Mouse (Mus musculus) myocyte (in vitro differentiated cells): ENCODE data around the gene Rangap1. TPM values are rescaled to one million over a fixed set of nuclear protein-coding genes. Genes with fewer than 3 reads are reported as not detected.
A peak's percentile ranks its signal among the peaks of the same experiment; 100 is the strongest.
"Not testable (repeated sequence)": the region's sequence is repeated elsewhere in the genome, so short reads cannot be mapped to it uniquely, and the experiment has no call there.

ENCODE experiments used
- H3K27me3 ChIP-seq: one replicate; pipeline ENCODE4 v1.6.1; 2011; ENCODE audit not compliant: control insufficient read depth, insufficient read depth, insufficient read length
- H3K36me3 ChIP-seq: one replicate; pipeline ENCODE4 v1.6.1; 2011; ENCODE audit not compliant: control insufficient read depth, insufficient read depth
- H3K4me2 ChIP-seq: one replicate; pipeline ENCODE4 v1.6.1; 2011; ENCODE audit warnings: low read depth, control low read depth
- H3K4me3 ChIP-seq: one replicate; pipeline ENCODE4 v1.5.1; 2011; ENCODE audit warnings: mild to moderate bottlenecking, control low read depth, moderate library complexity
- H3K79me2 ChIP-seq: one replicate; pipeline ENCODE4 v1.6.1; 2011; ENCODE audit not compliant: control insufficient read depth, insufficient read depth
- H3ac ChIP-seq: one replicate; pipeline ENCODE4 v1.6.1; 2011; ENCODE audit not compliant: control insufficient read depth, insufficient read length
- CEBPB ChIP-seq: IDR thresholded peaks from 2 replicates; pipeline ENCODE4 v1.6.1; 2011; ENCODE audit warnings: mild to moderate bottlenecking, moderate library complexity; ENCODE audit not compliant: poor library complexity, insufficient read depth, severe bottlenecking
- E2F4 ChIP-seq: IDR thresholded peaks from one replicate; pipeline ENCODE4 v1.6.1; 2011; ENCODE audit warnings: mild to moderate bottlenecking, control low read depth, moderate library complexity; ENCODE audit not compliant: insufficient read depth
- MAX ChIP-seq: IDR thresholded peaks from one replicate; pipeline ENCODE4 v1.6.1; 2011; ENCODE audit warnings: low read depth, mild to moderate bottlenecking, control low read depth
- MYOD1 ChIP-seq, 3 experiments: IDR thresholded peaks; one replicate each; pipeline ENCODE4 v1.6.1; 2011; ENCODE audit warnings: control low read depth in 2 of 3, low read depth in 2 of 3, mild to moderate bottlenecking in 2 of 3, moderate library complexity in 1 of 3; ENCODE audit not compliant: insufficient read length in 2 of 3, control insufficient read depth in 1 of 3
- MYOG ChIP-seq, 3 experiments: IDR thresholded peaks; one replicate each; pipeline ENCODE4 v1.6.1; 2011; ENCODE audit warnings: control low read depth in 2 of 3, low read depth in 2 of 3, mild to moderate bottlenecking in 2 of 3; ENCODE audit not compliant: insufficient read length in 2 of 3, control insufficient read depth in 1 of 3, insufficient read depth in 1 of 3
- POLR2A ChIP-seq: IDR thresholded peaks from one replicate; pipeline ENCODE4 v1.6.1; 2011; ENCODE audit warnings: low read depth, mild to moderate bottlenecking, control low read depth, moderate library complexity; ENCODE audit not compliant: insufficient read length
- POLR2AphosphoS2 ChIP-seq: IDR thresholded peaks from one replicate; pipeline ENCODE4 v1.6.1; 2011; ENCODE audit warnings: low read depth, control low read depth; ENCODE audit not compliant: insufficient read length
- REST ChIP-seq: IDR thresholded peaks from one replicate; pipeline ENCODE4 v1.6.1; 2011; ENCODE audit warnings: mild to moderate bottlenecking, control low read depth, moderate library complexity; ENCODE audit not compliant: insufficient read depth, insufficient read length
- SRF ChIP-seq: IDR thresholded peaks from one replicate; pipeline ENCODE4 v1.6.1; 2011; ENCODE audit warnings: low read depth; ENCODE audit not compliant: control insufficient read depth, insufficient read length
- TCF12 ChIP-seq: IDR thresholded peaks from one replicate; pipeline ENCODE4 v1.6.1; 2011; ENCODE audit warnings: mild to moderate bottlenecking, control low read depth; ENCODE audit not compliant: poor library complexity, insufficient read depth, severe bottlenecking
- TCF3 ChIP-seq: IDR thresholded peaks from one replicate; pipeline ENCODE4 v1.6.1; 2011; ENCODE audit warnings: low read depth, control low read depth; ENCODE audit not compliant: insufficient read length
- USF1 ChIP-seq: IDR thresholded peaks from one replicate; pipeline ENCODE4 v1.6.1; 2011; ENCODE audit warnings: low read depth, mild to moderate bottlenecking, control low read depth, moderate library complexity
- polyA plus RNA-seq: library from polyadenylated mRNA; unstranded; fragments of >200 nt; fragmentation: generic; extraction: Trizol; gene quantifications from one replicate; pipeline ENCODE4 v1.2.1, GENCODE M21; 2012; ENCODE audit warnings: missing spikeins

Rangap1 gene
- polyA plus RNA-seq, 1 experiment: 96.6 TPM

DNA sequence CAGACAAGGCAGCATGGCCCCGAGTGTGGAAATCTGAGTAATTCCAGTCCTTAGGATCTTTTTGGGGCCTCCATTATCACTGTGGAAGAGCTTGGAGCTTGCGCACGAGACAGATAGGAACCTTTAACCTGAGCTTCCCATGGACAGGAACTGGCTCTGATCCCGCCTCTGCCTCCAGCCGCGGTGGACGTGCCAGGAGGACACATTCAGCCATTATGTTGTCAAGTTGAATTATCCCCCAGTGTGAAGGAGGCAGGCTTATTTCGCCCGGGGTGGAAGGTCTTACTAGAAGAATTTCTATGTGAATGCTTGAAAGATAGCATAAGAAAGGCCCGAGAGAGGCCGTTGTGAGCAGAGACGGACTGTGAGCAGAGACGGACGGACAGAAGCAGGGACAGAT is 4.4 kb upstream of the Rangap1 start:
- peaks cover 19% of the 10 kb centered on the region for H3K79me2 ChIP-seq
- H3K4me3 ChIP-seq: no peak overlapping the region
- H3K36me3 ChIP-seq: no peaks in the 10 kb centered on the region
- H3K4me2 ChIP-seq: no peak overlapping the region
- no peak overlapping the region for H3ac ChIP-seq
- TF ChIP-seq E2F4: no peak
- TF ChIP-seq MYOG (IDR thresholded peaks at IDR 0.05; ENCODE audit: control insufficient read depth in 1 of 3, insufficient read depth in 1 of 3, insufficient read length in 2 of 3, low read depth in 2 of 3): no peak
- TF ChIP-seq MAX: no peak
- no peak for TF ChIP-seq TCF12
- TF ChIP-seq REST: no peak
- TF ChIP-seq MYOD1 (IDR thresholded peaks at IDR 0.05; ENCODE audit: control insufficient read depth in 1 of 3, insufficient read length in 2 of 3, low read depth in 2 of 3): no peak
- TF ChIP-seq POLR2A: no peak
- no peak for TF ChIP-seq USF1
- no peak for TF ChIP-seq POLR2AphosphoS2
- TF ChIP-seq SRF: no peak
- TF ChIP-seq TCF3: no peak
- TF ChIP-seq CEBPB: no peak
- no peaks in the 10 kb centered on the region for H3K27me3 ChIP-seq

DNA sequence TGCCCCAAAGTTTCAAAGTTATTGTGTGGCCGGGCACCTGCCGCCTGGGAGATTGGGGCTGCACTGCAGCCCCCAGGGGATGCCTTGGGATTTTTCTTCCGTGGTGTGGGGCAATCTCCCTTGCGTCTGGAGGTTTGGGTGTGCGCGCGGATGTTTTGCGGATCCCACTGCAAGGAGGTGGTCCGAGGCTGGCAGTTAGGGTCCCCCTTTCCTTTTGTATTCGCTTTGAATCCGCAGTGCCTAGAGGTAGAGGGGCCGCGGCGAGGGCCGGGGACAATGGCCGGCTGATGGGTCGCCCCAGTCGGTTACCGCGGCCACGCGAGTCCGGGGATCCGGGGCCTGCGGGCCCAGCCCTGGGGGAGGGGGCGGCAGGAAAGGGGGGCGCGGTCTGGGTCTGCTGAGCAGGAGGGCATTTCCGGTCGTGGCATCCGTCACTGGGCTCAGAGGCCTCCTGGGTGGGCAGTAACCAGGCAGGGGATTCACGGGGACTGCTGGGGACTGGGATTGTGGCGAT is 328 bp upstream of the Rangap1 start:
- Histone ChIP-seq H3K36me3 (no peaks in the 10 kb centered on the region), H3ac (peak overlapping the region; percentile 22), H3K79me2 (peaks cover 19% of the 10 kb centered on the region), H3K4me2 (peak overlapping the region; percentile 79), H3K4me3 (peak overlapping the region; percentile 84), H3K27me3 (no peaks in the 10 kb centered on the region)
- TF ChIP-seq USF1 (no peak), POLR2A (peak; percentile 36), MAX (no peak)

DNA sequence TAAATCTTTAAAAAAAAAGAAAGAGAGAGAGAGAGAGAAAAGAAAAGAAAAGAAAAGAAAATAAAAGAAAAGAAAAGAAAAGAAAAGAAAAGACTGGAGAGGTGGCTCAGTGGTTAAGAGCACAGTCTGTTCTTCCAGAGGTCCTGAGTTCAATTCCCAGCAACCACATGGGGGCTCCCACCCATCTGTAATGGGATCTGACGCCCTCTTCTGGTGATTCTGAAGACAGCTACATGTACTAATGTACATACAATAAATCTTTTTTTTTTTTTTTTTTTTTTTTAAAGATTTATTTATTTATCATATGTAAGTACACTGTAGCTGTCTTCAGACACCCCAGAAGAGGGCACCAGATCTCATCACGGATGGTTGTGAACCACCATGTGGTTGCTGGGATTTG is 3.0 kb downstream of the Rangap1 start:
- H3K36me3 ChIP-seq, H3ac ChIP-seq, H3K4me3 ChIP-seq, H3K27me3 ChIP-seq, H3K4me2 ChIP-seq: not testable (repeated sequence)
- H3K79me2 ChIP-seq: peaks cover 15% of the 10 kb centered on the region

DNA sequence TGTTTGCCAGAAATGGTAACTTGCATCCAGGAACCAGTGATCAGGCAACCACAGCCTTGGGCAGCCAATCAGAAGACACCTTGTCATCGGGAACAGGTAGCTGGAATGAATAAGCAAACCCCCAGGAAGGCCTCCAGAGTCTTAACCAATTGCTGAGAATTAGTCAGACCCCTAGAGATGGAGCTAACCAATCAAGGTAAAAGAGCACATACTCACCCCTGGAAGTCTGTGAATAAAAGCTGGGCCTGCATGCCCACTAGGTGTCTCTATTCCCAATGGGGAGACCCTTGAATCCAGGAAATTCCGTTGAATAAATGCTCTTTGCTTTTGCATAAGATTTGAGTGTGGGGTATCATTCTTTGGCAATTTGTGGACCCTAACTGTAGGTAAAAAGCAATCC is 5.4 kb downstream of the Rangap1 start:
- H3K4me3 ChIP-seq: no peak overlapping the region
- no peaks in the 10 kb centered on the region for H3K27me3 ChIP-seq
- H3K36me3 ChIP-seq: no peaks in the 10 kb centered on the region
- H3K4me2 ChIP-seq: no peak overlapping the region
- TF ChIP-seq SRF (no peak), MYOG (IDR thresholded peaks at IDR 0.05; ENCODE audit: control insufficient read depth in 1 of 3, insufficient read depth in 1 of 3, insufficient read length in 2 of 3, low read depth in 2 of 3) (no peak), MAX (no peak)
- no peak overlapping the region for H3ac ChIP-seq
- H3K79me2 ChIP-seq: no peaks in the 10 kb centered on the region

DNA sequence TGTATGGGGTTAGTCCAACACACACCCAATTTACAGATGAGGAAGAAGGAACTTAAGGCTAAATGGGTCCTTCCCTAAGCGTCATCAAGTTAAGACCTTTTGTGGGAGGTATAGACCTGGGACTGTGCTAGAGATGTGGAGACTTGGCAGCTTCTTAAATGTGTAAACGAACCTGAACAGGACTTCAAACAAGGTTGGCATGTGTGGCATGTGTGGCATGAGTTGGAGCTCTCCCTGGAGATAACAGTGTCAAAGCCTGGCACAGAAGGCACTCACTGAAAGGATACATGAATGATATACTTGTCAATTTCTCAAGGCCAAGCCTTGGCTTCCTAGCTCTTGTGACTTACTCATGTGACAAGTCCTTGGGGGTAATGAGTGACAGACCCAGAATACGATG is 6.0 kb downstream of the Rangap1 start:
- Histone ChIP-seq H3K4me3 (no peak overlapping the region), H3K4me2 (no peak overlapping the region), H3K27me3 (no peaks in the 10 kb centered on the region), H3K36me3 (no peaks in the 10 kb centered on the region), H3K79me2 (no peaks in the 10 kb centered on the region), H3ac (no peak overlapping the region)
- TF ChIP-seq REST (no peak), CEBPB (no peak), TCF12 (no peak), POLR2AphosphoS2 (no peak), E2F4 (no peak), MAX (no peak), TCF3 (no peak), POLR2A (no peak), MYOG (IDR thresholded peaks at IDR 0.05; ENCODE audit: control insufficient read depth in 1 of 3, insufficient read depth in 1 of 3, insufficient read length in 2 of 3, low read depth in 2 of 3) (no peak), MYOD1 (IDR thresholded peaks at IDR 0.05; ENCODE audit: control insufficient read depth in 1 of 3, insufficient read length in 2 of 3, low read depth in 2 of 3) (no peak), SRF (no peak), USF1 (no peak)

DNA sequence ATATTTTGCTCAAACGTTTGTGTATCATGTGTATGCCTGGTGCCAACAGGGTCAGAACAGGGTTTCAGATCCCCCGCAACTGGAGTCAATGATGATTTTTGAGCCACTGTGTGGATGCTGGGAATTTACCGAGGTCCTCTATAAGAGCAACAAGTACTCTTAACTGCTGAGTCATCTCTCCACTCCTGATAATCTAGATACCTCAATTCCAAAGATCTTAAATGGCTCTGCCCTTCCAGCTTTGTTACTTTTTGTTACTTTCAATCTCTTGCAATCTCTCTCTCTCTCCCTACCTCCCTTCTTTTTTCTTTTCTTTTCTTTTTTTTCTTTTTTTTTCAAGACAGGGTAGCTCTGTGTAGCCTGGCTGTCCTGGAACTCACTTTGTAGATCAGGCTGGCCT is 10.3 kb downstream of the Rangap1 start:
- no peaks in the 10 kb centered on the region for H3K27me3 ChIP-seq
- TF ChIP-seq SRF (no peak), TCF12 (no peak), POLR2AphosphoS2 (no peak)

More for the DNA sequence above, 10.3 kb downstream of the Rangap1 start:
- H3K4me2 ChIP-seq: no peak overlapping the region
- H3ac ChIP-seq: no peak overlapping the region
- H3K4me3 ChIP-seq: no peak overlapping the region
- H3K36me3 ChIP-seq: no peaks in the 10 kb centered on the region
- no peaks in the 10 kb centered on the region for H3K79me2 ChIP-seq
